In genomic region chr1:155215066-155215764, GRCm38 (mm10) we compare ENCODE assay signal across 9 mouse cellular contexts. TPM values are rescaled to one million over a fixed set of nuclear protein-coding genes. Genes with fewer than 3 reads are reported as not detected.
DNase-seq lines count a peak whose midpoint lies in the region; ATAC-seq and TF ChIP-seq lines count a peak whose summit lies in the region.
"Had no signal": no experiment of that assay in that cellular context is flagged by ENCODE, and none has a peak within 500 bp of the region (broad histone marks: within the 10 kb centered on the region; RNA-seq: fewer than 3 reads in every experiment).

No protein-coding gene starts in this region.

- TF ChIP-seq CTCF in heart, adult 2 months (IDR thresholded peaks at IDR 0.05) = peak; percentile 16; the same call in 1 of the 2 replicates
- TF ChIP-seq CTCF in midbrain, postnatal 0 days (IDR thresholded peaks at IDR 0.05) = peak; percentile 60

- no peak for TF ChIP-seq POLR2A in heart, adult 2 months (IDR thresholded peaks at IDR 0.05; ENCODE audit: insufficient read depth, low read depth, low read length)

- intact Hi-C loops in heart, adult 2 months (cut with DNase I) = loop anchor here (5.0 kb wide), 1 partner anchor 118 kb away; the partner anchor contains the start of gene Ier5

- DNase-seq in heart, adult 2 months = no peak
- DNase-seq in heart, adult 9 months (ENCODE audit: low spot score in 2 of 2) = no peak
- no peak for DNase-seq in midbrain, postnatal 0 days (ENCODE audit: low spot score)
- no peak for DNase-seq in midbrain, embryonic 14.5 days
- DNase-seq in frontal cortex, adult 2 months (ENCODE audit: extremely low spot score in 1 of 2, low spot score in 1 of 2) = peak; percentile 80 to 85
- peak; percentile 64 for DNase-seq in retina, embryonic 14.5 days (ENCODE audit: low spot score)
- DNase-seq in urinary bladder, postnatal 4 days (ENCODE audit: low spot score in 2 of 2) = no peak
- DNase-seq in B cell, adult 2 months = no peak

- no peaks in the 10 kb centered on the region for H3K79me2 ChIP-seq in heart, adult 2 months (replicated peaks; ENCODE audit: control insufficient read depth, insufficient read depth, low read length)

- H3K4me2 ChIP-seq in midbrain, postnatal 0 days (ENCODE audit: low read depth, low read length, poor library complexity, severe bottlenecking) = no peak overlapping the region
- no peak overlapping the region for H3K4me2 ChIP-seq in midbrain, embryonic 14.5 days (ENCODE audit: low read length)
- H3K4me2 ChIP-seq: neural tube, embryonic 12.5 days had no signal

- 59% methylated on average over 9 of the region's 9 CpGs for WGBS in heart, adult 2 months
- WGBS in midbrain, postnatal 0 days = 58% methylated on average over 9 of the region's 9 CpGs
- WGBS in midbrain, embryonic 14.5 days = 61% methylated on average over 9 of the region's 9 CpGs

- ATAC-seq in midbrain, postnatal 0 days (ENCODE audit: low FRiP score) = no peak
- ATAC-seq in midbrain, embryonic 14.5 days (ENCODE audit: low FRiP score, low TSS enrichment) = no peak

- no peak for TF ChIP-seq EP300 in heart, adult 2 months (IDR thresholded peaks at IDR 0.05; ENCODE audit: insufficient read depth, low read depth, low read length)

- no peaks in the 10 kb centered on the region for H3K27me3 ChIP-seq in heart, adult 2 months (ENCODE audit: control insufficient read depth, insufficient read depth, low read length)
- no peaks in the 10 kb centered on the region for H3K27me3 ChIP-seq in midbrain, postnatal 0 days (ENCODE audit: insufficient read depth, low read length)
- H3K27me3 ChIP-seq in midbrain, embryonic 14.5 days (ENCODE audit: control insufficient read depth, insufficient read depth, low read length) = no peaks in the 10 kb centered on the region
- H3K27me3 ChIP-seq: neural tube, embryonic 12.5 days had no signal

- no peak overlapping the region for H3K4me3 ChIP-seq in heart, adult 2 months
- H3K4me3 ChIP-seq in midbrain, postnatal 0 days (ENCODE audit: low read depth, low read length) = no peak overlapping the region
- no peak overlapping the region for H3K4me3 ChIP-seq in midbrain, embryonic 14.5 days (replicated peaks; ENCODE audit: low read depth, low read length)
- H3K4me3 ChIP-seq: neural tube, embryonic 12.5 days had no signal

- no peak overlapping the region for H3K27ac ChIP-seq in heart, adult 2 months
- H3K27ac ChIP-seq in midbrain, postnatal 0 days (ENCODE audit: low read depth, low read length) = no peak overlapping the region; the same call in 1 of the 2 replicates
- no peak overlapping the region for H3K27ac ChIP-seq in midbrain, embryonic 14.5 days (replicated peaks; ENCODE audit: low read depth, low read length)
- H3K27ac ChIP-seq: neural tube, embryonic 12.5 days had no signal

- H3K4me1 ChIP-seq in heart, adult 2 months (ENCODE audit: control insufficient read depth, insufficient read depth, low read length) = peaks cover 17% of the 10 kb centered on the region
- peaks cover 14% of the 10 kb centered on the region for H3K4me1 ChIP-seq in midbrain, postnatal 0 days (ENCODE audit: insufficient read depth, low read length)
- H3K4me1 ChIP-seq in midbrain, embryonic 14.5 days (ENCODE audit: control insufficient read depth, insufficient read depth, low read length) = peaks cover 43% of the 10 kb centered on the region

- H3K9me3 ChIP-seq in midbrain, postnatal 0 days (ENCODE audit: low read length) = no peaks in the 10 kb centered on the region
- no peaks in the 10 kb centered on the region for H3K9me3 ChIP-seq in midbrain, embryonic 14.5 days (ENCODE audit: control insufficient read depth, low read length)
- H3K9me3 ChIP-seq: neural tube, embryonic 12.5 days had no signal

- H3K36me3 ChIP-seq in heart, adult 2 months (ENCODE audit: control insufficient read depth, insufficient read depth, low read length) = no peaks in the 10 kb centered on the region
- H3K36me3 ChIP-seq in midbrain, postnatal 0 days (ENCODE audit: insufficient read depth, low read length) = no peaks in the 10 kb centered on the region
- no peaks in the 10 kb centered on the region for H3K36me3 ChIP-seq in midbrain, embryonic 14.5 days (ENCODE audit: control insufficient read depth, insufficient read depth, low read length)
- H3K36me3 ChIP-seq: neural tube, embryonic 12.5 days had no signal

- no peak overlapping the region for H3K9ac ChIP-seq in heart, adult 2 months (ENCODE audit: low read depth, low read length)
- no peak overlapping the region for H3K9ac ChIP-seq in midbrain, postnatal 0 days (replicated peaks; ENCODE audit: low read length, poor library complexity, severe bottlenecking)
- H3K9ac ChIP-seq in midbrain, embryonic 14.5 days (replicated peaks; ENCODE audit: low read length) = no peak overlapping the region
- H3K9ac ChIP-seq: neural tube, embryonic 12.5 days had no signal

RNA-seq across cellular contexts. Expression of gene BC034090, which starts 29.0 kb away (rescaled TPM):
- total RNA-seq in heart, adult 2 months (2021) = 10 to 100 TPM; 37.2 to 37.5 TPM
- 31.8 and 44.8 TPM in 2 replicates for polyA plus RNA-seq in heart, adult 2 months (2012; rRNA removed)
- total RNA-seq in midbrain, postnatal 0 days (2014; rRNA removed) = 7.3 and 11.2 TPM in 2 replicates
- 1.9 TPM in 2 replicates for polyA plus RNA-seq in midbrain, postnatal 0 days (2015; fragmentation: Nextera tagmentation; extraction: Ambion mirVana)
- 3.4 and 3.5 TPM in 2 replicates for polyA plus RNA-seq in midbrain, embryonic 14.5 days (2014; fragmentation: Nextera tagmentation; extraction: Ambion mirVana)
- 15.4 and 16.3 TPM in 2 replicates for polyA plus RNA-seq in frontal cortex, adult 2 months (2012; rRNA removed)

RNA-seq across cellular contexts. Expression of gene Stx6, which starts 56.7 kb away (rescaled TPM):
- 10 to 100 TPM; 22.2 to 23.0 TPM for total RNA-seq in heart, adult 2 months (2021)
- 18.0 and 19.0 TPM in 2 replicates for polyA plus RNA-seq in heart, adult 2 months (2012; rRNA removed)
- 86.8 and 114 TPM in 2 replicates for total RNA-seq in midbrain, postnatal 0 days (2014; rRNA removed)
- polyA plus RNA-seq in midbrain, postnatal 0 days (2015; fragmentation: Nextera tagmentation; extraction: Ambion mirVana) = 75.3 and 81.8 TPM in 2 replicates
- 121 and 124 TPM in 2 replicates for polyA plus RNA-seq in midbrain, embryonic 14.5 days (2014; fragmentation: Nextera tagmentation; extraction: Ambion mirVana)
- polyA plus RNA-seq in frontal cortex, adult 2 months (2012; rRNA removed) = 96.1 and 112 TPM in 2 replicates

Comparison
In these comparisons a context has a peak if more than half of its experiments do, and no peak if none do; other contexts are left out.
1. DNase-seq: peak in frontal cortex, adult 2 months (2 of 2) and retina, embryonic 14.5 days (single experiment); none in heart, adult 2 months (0 of 2), heart, adult 9 months (0 of 2), midbrain, postnatal 0 days (single experiment), midbrain, embryonic 14.5 days (single experiment), urinary bladder, postnatal 4 days (0 of 2) and B cell, adult 2 months (0 of 2).